In the genomic region with DNA sequence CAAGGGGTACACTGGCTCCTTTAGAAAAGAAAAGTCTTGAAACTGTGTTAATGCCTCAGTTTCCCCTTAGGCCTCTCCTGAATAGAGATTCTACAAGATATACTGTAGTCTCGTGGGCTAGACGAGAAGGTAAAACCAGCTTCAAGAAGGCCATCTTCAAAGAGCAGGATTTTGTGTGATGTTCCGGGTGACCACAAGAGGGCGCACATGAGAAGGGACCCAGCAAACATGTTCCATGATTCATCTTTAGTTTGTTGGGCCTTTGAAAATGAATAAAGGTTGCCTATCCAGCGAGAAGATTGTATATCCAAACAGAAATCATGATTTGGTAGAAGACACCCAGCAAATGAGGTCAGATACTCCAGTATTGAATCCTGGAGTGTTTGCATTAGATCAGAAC, we compare ENCODE assay signal across 8 mouse cellular contexts. TPM values are rescaled to one million over a fixed set of nuclear protein-coding genes. Genes with fewer than 3 reads are reported as not detected.
A peak's percentile ranks its signal among the peaks of the same experiment; 100 is the strongest.
DNase-seq lines count a peak whose midpoint lies in the region; ATAC-seq lines count a peak whose summit lies in the region.

No protein-coding gene starts in this region.

- no peaks in the 10 kb centered on the region for H3K9me3 ChIP-seq in heart, embryonic 10.5 days

- 0 out of 2 replicates have a peak, but pooled peaks cover 2% of the 10 kb centered on the region for H3K36me3 ChIP-seq in heart, embryonic 10.5 days
- H3K36me3 ChIP-seq in splenic B cell, adult 2 months (ENCODE audit: control insufficient read depth, insufficient read depth, low read length, poor library complexity, severe bottlenecking), result no peaks in the 10 kb centered on the region

- ATAC-seq in CD4-positive, CD25-positive, alpha-beta regulatory T cell, adult 4 months, result peak; percentile 63
- peak; percentile 87 for ATAC-seq in megakaryocyte progenitor cell, adult 5-6 weeks (replicated peaks; ENCODE audit: poor library complexity)

- intact Hi-C loops in heart, postnatal 10 days (cut with DNase I), result loop anchor here (1.0 to 5.0 kb wide), 2 partner anchors 61 to 262 kb away; no protein-coding TSS in a partner anchor

- no peaks in the 10 kb centered on the region for H3K27me3 ChIP-seq in heart, embryonic 10.5 days (ENCODE audit: insufficient read depth, poor library complexity, severe bottlenecking)
- H3K27me3 ChIP-seq in splenic B cell, adult 2 months (ENCODE audit: control insufficient read depth, insufficient read depth, low read length, poor library complexity, severe bottlenecking), result no peaks in the 10 kb centered on the region

- 23% methylated on average over 5 of the region's 5 CpGs for WGBS in heart, embryonic 10.5 days

- no peak overlapping the region for H3K27ac ChIP-seq in heart, embryonic 10.5 days

- H3K4me3 ChIP-seq in heart, embryonic 10.5 days, result no peak overlapping the region

- peak; percentile 46 to 73 for DNase-seq in heart, postnatal 10 days
- no peak for DNase-seq in heart, embryonic 10.5 days (ENCODE audit: low spot score)
- DNase-seq in adrenal gland, postnatal 36 days, result peak; percentile 60 to 72
- DNase-seq in forelimb bud, embryonic 11.5 days (ENCODE audit: low read depth, low spot score), result peak; percentile 62
- DNase-seq in layer of hippocampus, postnatal 10 days (ENCODE audit: low spot score in 2 of 2), result peak; percentile 53 to 65
- DNase-seq in splenic B cell, adult 2 months (ENCODE audit: low read depth, low spot score), result peak; percentile 73

- peaks cover 25% of the 10 kb centered on the region for H3K4me1 ChIP-seq in heart, embryonic 10.5 days

RNA-seq across cellular contexts. Expression of a gene that starts 48.4 kb away (rescaled TPM):
- 10 to 100 TPM; 10.6 to 12.0 TPM for total RNA-seq in heart, postnatal 10 days (2021)
- polyA plus RNA-seq in heart, embryonic 10.5 days (2016; fragmentation: Nextera tagmentation; extraction: Ambion mirVana), result 5.0 and 7.4 TPM in 2 replicates
- 10 to 100 TPM; 10.5 to 14.7 TPM for polyA plus RNA-seq in CD4-positive, CD25-positive, alpha-beta regulatory T cell, adult 4 months (2017; shearing (Covaris generic))
- total RNA-seq in adrenal gland, postnatal 36 days (2021), result 10 to 100 TPM in 1 of 2 experiments, 1 to 10 TPM in 1; 8.3 to 10.2 TPM
- 1 to 10 TPM; 4.1 to 4.2 TPM for total RNA-seq in layer of hippocampus, postnatal 10 days (2021)
- total RNA-seq in megakaryocyte progenitor cell, adult 5-6 weeks (2015), result 15.1 and 18.4 TPM in 2 replicates
- total RNA-seq in megakaryocyte progenitor cell, adult 5-6 weeks (2017), result 29.2 and 34.2 TPM in 2 replicates
